Mouse (Mus musculus): ENCODE results near the gene Chmp2a.
A peak's percentile ranks its signal among the peaks of the same experiment; 100 is the strongest.

Gene Chmp2a

GRCm38 (mm10) chr7:13006011-13006410 lies 28.6 kb downstream of the Chmp2a start:
- DNase-seq (ENCODE audit: inconsistent age in 2 of 2, low spot score in 1 of 2), result no peak

GRCm38 (mm10) chr7:13003380-13003779 lies 31.2 kb downstream of the Chmp2a start:
- no peak for DNase-seq (ENCODE audit: inconsistent age in 2 of 2, low spot score in 1 of 2)

GRCm38 (mm10) chr7:13001584-13001983 lies 33.0 kb downstream of the Chmp2a start:
- no peak for DNase-seq (ENCODE audit: inconsistent age in 2 of 2, low spot score in 1 of 2)

- DNase-seq (ENCODE audit: inconsistent age in 2 of 2, low spot score in 1 of 2), result peak in 1 of 2 experiments; percentile 60
These were observed 35.8 kb downstream of the Chmp2a start, which contains the start of gene Trim28 for GRCm38 (mm10) chr7:12998851-12999250. Gene Trim28, plus strand, starts transcription at chr7:12999114.

GRCm38 (mm10) chr7:12998053-12998452 lies 36.6 kb downstream of the Chmp2a start, which contains the start of gene Slc27a5:
Gene Slc27a5, minus strand, starts transcription at chr7:12998192.
- DNase-seq (ENCODE audit: inconsistent age in 2 of 2, low spot score in 1 of 2), result no peak

DNA sequence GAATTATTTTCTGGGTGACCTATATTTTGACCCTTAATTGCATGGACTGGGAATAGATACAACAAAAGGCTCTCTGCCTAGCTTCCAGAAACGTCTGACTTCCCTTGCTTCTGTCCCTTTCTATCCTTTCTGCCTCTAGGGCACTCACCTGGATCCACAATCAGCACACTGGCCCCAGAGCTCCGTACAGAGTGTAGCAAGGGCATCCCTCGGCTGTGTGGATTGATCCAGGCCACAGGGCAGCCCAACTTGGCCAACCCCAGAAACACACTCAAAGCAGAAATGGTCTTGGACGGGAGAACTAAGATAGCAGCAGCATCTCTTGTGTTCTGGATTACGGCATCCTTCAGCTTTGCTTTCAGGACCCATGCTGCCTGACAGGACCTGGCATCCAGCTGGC lies 37.4 kb downstream of the Chmp2a start:
- no peak for DNase-seq (ENCODE audit: inconsistent age in 2 of 2, low spot score in 1 of 2)

- no peak for DNase-seq (ENCODE audit: inconsistent age in 2 of 2, low spot score in 1 of 2)
These were observed 38.7 kb downstream of the Chmp2a start for GRCm38 (mm10) chr7:12995862-12996261.

- no peak for DNase-seq (ENCODE audit: inconsistent age in 2 of 2, low spot score in 1 of 2)
These were observed 41.5 kb downstream of the Chmp2a start for GRCm38 (mm10) chr7:12993148-12993547.

DNA sequence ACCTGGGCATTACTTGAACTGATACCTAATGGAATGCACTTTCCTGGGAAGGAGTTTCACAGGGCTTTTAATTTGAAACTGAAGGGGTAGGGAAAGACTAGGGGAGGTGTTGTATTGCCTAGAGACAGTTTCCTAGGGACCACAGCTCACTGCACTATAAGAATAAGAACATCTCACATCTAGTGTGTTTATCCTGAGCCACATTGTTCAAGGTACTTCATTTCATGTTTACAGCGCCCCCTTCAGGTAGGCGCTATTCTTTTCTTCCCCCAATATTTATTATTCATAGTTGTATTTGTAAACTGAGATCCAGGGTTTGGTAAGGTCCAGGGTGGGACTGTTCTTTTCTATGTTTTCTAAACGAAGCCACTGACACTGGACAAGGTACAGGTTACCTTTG lies 42.4 kb downstream of the Chmp2a start:
- peak in 1 of 2 experiments; percentile 74 for DNase-seq (ENCODE audit: inconsistent age in 2 of 2, low spot score in 1 of 2)

GRCm38 (mm10) chr7:12987409-12988189 lies 47.0 kb downstream of the Chmp2a start:
- no peak for DNase-seq (ENCODE audit: inconsistent age in 2 of 2, low spot score in 1 of 2)

- no peak for DNase-seq (ENCODE audit: inconsistent age in 2 of 2, low spot score in 1 of 2)
These were observed 47.7 kb downstream of the Chmp2a start for GRCm38 (mm10) chr7:12986906-12987305.

- no peak for DNase-seq (ENCODE audit: inconsistent age in 2 of 2, low spot score in 1 of 2)
These were observed 48.9 kb downstream of the Chmp2a start for GRCm38 (mm10) chr7:12985724-12986123.

All from adrenal gland, adult (tissue).